8 mouse cellular contexts compared by ENCODE assay signal in the genomic region with DNA sequence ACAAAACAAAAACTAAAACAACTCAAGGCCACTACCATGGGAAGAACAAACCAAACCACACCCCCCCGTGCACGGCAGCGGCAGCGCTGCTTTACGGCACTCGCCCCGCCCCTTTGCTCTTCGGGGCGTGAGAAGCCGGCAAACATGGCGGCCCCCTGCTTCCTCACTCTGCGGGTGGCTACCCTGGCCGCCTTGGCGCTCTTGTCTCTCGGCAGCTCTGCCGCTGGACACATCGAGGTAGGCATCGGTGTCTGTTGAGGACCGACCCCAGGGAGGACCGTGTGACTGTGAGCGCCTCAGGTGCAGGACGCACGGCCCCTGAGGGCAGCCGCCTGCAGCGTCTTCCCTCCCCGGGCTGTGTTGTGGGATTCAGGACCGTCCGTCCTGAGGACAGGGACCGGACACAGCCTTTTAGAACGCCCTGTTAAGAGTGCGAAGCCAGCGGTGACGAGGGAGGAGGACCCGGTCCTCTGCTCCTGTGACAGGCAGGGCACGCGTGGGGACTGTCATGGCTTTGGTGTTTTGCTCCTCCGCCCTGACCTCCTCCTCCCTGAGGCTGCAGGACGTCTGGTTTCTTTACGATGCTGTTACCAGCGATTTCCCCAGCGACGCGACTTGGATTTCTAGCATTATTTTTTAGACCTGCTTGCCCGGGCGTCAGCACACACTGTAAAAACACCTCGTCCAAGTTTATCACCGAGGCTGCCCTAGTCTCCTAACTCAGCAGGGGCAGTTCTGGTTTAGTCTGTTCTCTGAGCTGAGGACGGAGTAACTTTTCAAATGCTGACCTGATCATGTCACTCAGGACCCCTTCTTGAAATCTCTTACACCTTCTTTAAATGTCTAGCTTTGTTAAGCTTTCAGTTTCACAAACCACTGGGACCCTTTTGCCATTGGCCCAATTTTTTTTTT. TPM values are rescaled to one million over a fixed set of nuclear protein-coding genes. Genes with fewer than 3 reads are reported as not detected.
DNase-seq lines count a peak whose midpoint lies in the region; ATAC-seq and TF ChIP-seq lines count a peak whose summit lies in the region.

Gene Pigk (plus strand): TSS at position 110 of the 912 bp plus-strand sequence.

- dilution Hi-C loops in CH12.LX (cut with MboI; ENCODE audit: extremely low pct_ligation_motif_present, extremely low pct_unique_long_range_greater_than_20kb, low sequenced_read_pairs), result no loop called here

- peak within 1 kb of the TSS; percentile 73 for H3K4me2 ChIP-seq in CH12.LX (ENCODE audit: insufficient read depth, low read depth, poor library complexity, severe bottlenecking)
- H3K4me2 ChIP-seq in forebrain, embryonic 12.5 days, result peak within 1 kb of the TSS; percentile 80
- peak within 1 kb of the TSS; percentile 90 for H3K4me2 ChIP-seq in heart, postnatal 0 days (ENCODE audit: low read depth, low read length)
- H3K4me2 ChIP-seq in liver, postnatal 0 days (ENCODE audit: low read depth, low read length), result peak within 1 kb of the TSS; percentile 88
- peak within 1 kb of the TSS; percentile 79 for H3K4me2 ChIP-seq in neural tube, embryonic 14.5 days (ENCODE audit: low read depth, low read length)

- no peak for TF ChIP-seq RAD21 in CH12.LX (IDR thresholded peaks at IDR 0.05; ENCODE audit: low read depth, low read length)

- peaks cover 7% of the 10 kb centered on the region for H3K79me2 ChIP-seq in CH12.LX (replicated peaks; ENCODE audit: control insufficient read depth, extremely low read depth, insufficient read depth, poor library complexity, severe bottlenecking)

- no peak for TF ChIP-seq CTCF in CH12.LX (conservative IDR thresholded peaks at IDR 0.05 in 1 of 2, IDR thresholded peaks at IDR 0.05 in 1 of 2; ENCODE audit: low read depth in 2 of 2, low read length in 2 of 2)
- no peak for TF ChIP-seq CTCF in heart, postnatal 0 days (IDR thresholded peaks at IDR 0.05; ENCODE audit: low read depth)
- TF ChIP-seq CTCF in liver, postnatal 0 days (IDR thresholded peaks at IDR 0.05; ENCODE audit: low read depth), result no peak

- H3K27ac ChIP-seq in CH12.LX (ENCODE audit: insufficient read depth, low read depth), result peak within 1 kb of the TSS; percentile 8
- peak within 1 kb of the TSS; percentile 31; the same call in 1 of the 2 replicates for H3K27ac ChIP-seq in forebrain, embryonic 12.5 days
- peak within 1 kb of the TSS; percentile 40 for H3K27ac ChIP-seq in heart, postnatal 0 days (ENCODE audit: low read depth)
- peak within 1 kb of the TSS; percentile 31; the same call in 1 of the 2 replicates for H3K27ac ChIP-seq in liver, postnatal 0 days (ENCODE audit: low read depth)
- H3K27ac ChIP-seq in neural tube, embryonic 14.5 days (ENCODE audit: low read depth, low read length), result peak within 1 kb of the TSS; percentile 57; the same call in 1 of the 2 replicates

- peak within 1 kb of the TSS; percentile 67 to 94 (median 87) for H3K4me3 ChIP-seq in CH12.LX (replicated peaks in 1 of 3; ENCODE audit: low read depth in 2 of 3, low read length in 2 of 3, poor library complexity in 1 of 3)
- H3K4me3 ChIP-seq in forebrain, embryonic 12.5 days (replicated peaks), result peak within 1 kb of the TSS; percentile 93
- H3K4me3 ChIP-seq in heart, postnatal 0 days (ENCODE audit: low read depth, low read length), result peak within 1 kb of the TSS; percentile 95
- H3K4me3 ChIP-seq in liver, postnatal 0 days (ENCODE audit: low read depth, low read length), result peak within 1 kb of the TSS; percentile 91
- peak within 1 kb of the TSS; percentile 99 for H3K4me3 ChIP-seq in neural tube, embryonic 14.5 days (ENCODE audit: low read depth, low read length)

- peak; percentile 92 for ATAC-seq in forebrain, embryonic 12.5 days (ENCODE audit: low FRiP score)
- ATAC-seq in heart, postnatal 0 days (ENCODE audit: insufficient read depth, low read depth), result peak; percentile 93
- peak; percentile 95 for ATAC-seq in liver, postnatal 0 days
- peak; percentile 91 for ATAC-seq in neural tube, embryonic 14.5 days (ENCODE audit: low read depth)

- peak within 1 kb of the TSS; percentile 88 for H3K9ac ChIP-seq in CH12.LX (ENCODE audit: insufficient read depth, low read depth)
- H3K9ac ChIP-seq in forebrain, embryonic 12.5 days, result peak within 1 kb of the TSS; percentile 89
- peak within 1 kb of the TSS; percentile 85 for H3K9ac ChIP-seq in heart, postnatal 0 days (replicated peaks; ENCODE audit: low read depth, low read length)
- H3K9ac ChIP-seq in liver, postnatal 0 days (replicated peaks), result peak within 1 kb of the TSS; percentile 87
- H3K9ac ChIP-seq in neural tube, embryonic 14.5 days (replicated peaks; ENCODE audit: low read depth, low read length), result peak within 1 kb of the TSS; percentile 95

- TF ChIP-seq POLR2A in CH12.LX (IDR thresholded peaks at IDR 0.05; ENCODE audit: low read depth, low read length), result peak; percentile 96

- DNase-seq in CH12.LX (ENCODE audit: extremely low read depth), result peak; percentile 96
- peak; percentile 87 for DNase-seq in c-Kit-positive CD71-positive TER-119-negative erythroid progenitor cells, embryonic 14.5 days (ENCODE audit: low read depth)
- peak; percentile 86 for DNase-seq in heart, postnatal 0 days (ENCODE audit: low spot score)
- DNase-seq in large intestine, adult 2 months (ENCODE audit: low read depth, low spot score), result peak; percentile 56
- peak; percentile 96 for DNase-seq in liver, postnatal 0 days
- DNase-seq in testis, postnatal 10 days (ENCODE audit: low spot score), result peak; percentile 98

- in situ Hi-C loops in CH12.LX (cut with MboI; ENCODE audit: low pct_ligation_motif_present, low pct_unique_long_range_greater_than_20kb, low sequenced_read_pairs), result loop anchor here (10.0 kb wide), 1 partner anchor 239 kb away; no protein-coding TSS in a partner anchor

- no peaks in the 10 kb centered on the region for H3K27me3 ChIP-seq in CH12.LX (replicated peaks)
- no peaks in the 10 kb centered on the region for H3K27me3 ChIP-seq in forebrain, embryonic 12.5 days
- no peaks in the 10 kb centered on the region for H3K27me3 ChIP-seq in heart, postnatal 0 days (ENCODE audit: control insufficient read depth, insufficient read depth, low read length)
- H3K27me3 ChIP-seq in liver, postnatal 0 days (ENCODE audit: insufficient read depth, low read length), result no peaks in the 10 kb centered on the region
- no peaks in the 10 kb centered on the region; the same call in 1 of the 2 replicates for H3K27me3 ChIP-seq in neural tube, embryonic 14.5 days (ENCODE audit: control insufficient read depth, insufficient read depth, low read length)

- H3K36me3 ChIP-seq in CH12.LX (replicated peaks in 1 of 2; ENCODE audit: control insufficient read depth in 1 of 2, insufficient read depth in 1 of 2, low read length in 1 of 2), result peaks cover 5 to 15% of the 10 kb centered on the region in 2 experiments
- H3K36me3 ChIP-seq in forebrain, embryonic 12.5 days (replicated peaks), result no peaks in the 10 kb centered on the region
- peaks cover 7% of the 10 kb centered on the region; the same call in 1 of the 2 replicates for H3K36me3 ChIP-seq in heart, postnatal 0 days (replicated peaks; ENCODE audit: control insufficient read depth, insufficient read depth, low read length)
- no peaks in the 10 kb centered on the region for H3K36me3 ChIP-seq in liver, postnatal 0 days (replicated peaks; ENCODE audit: insufficient read depth, low read length)
- no peaks in the 10 kb centered on the region for H3K36me3 ChIP-seq in neural tube, embryonic 14.5 days (ENCODE audit: control insufficient read depth, insufficient read depth, low read length)

- TF ChIP-seq EP300 in CH12.LX (IDR thresholded peaks at IDR 0.05; ENCODE audit: low read length), result no peak
- TF ChIP-seq EP300 in heart, postnatal 0 days (IDR thresholded peaks at IDR 0.05; ENCODE audit: low read depth), result no peak
- no peak for TF ChIP-seq EP300 in liver, postnatal 0 days (IDR thresholded peaks at IDR 0.05; ENCODE audit: low read depth)

- under 1% methylated on average over 46 of the region's 48 CpGs for WGBS in forebrain, embryonic 12.5 days
- under 1% methylated on average over 47 of the region's 48 CpGs for WGBS in heart, postnatal 0 days
- under 1% methylated on average over 48 of the region's 48 CpGs for WGBS in large intestine, adult 2 months
- under 1% methylated on average over 48 of the region's 48 CpGs for WGBS in liver, postnatal 0 days (ENCODE audit: insufficient replicate concordance)
- WGBS in neural tube, embryonic 14.5 days, result under 1% methylated on average over 48 of the region's 48 CpGs

- no peaks in the 10 kb centered on the region for H3K9me3 ChIP-seq in CH12.LX (replicated peaks; ENCODE audit: low read length)
- no peaks in the 10 kb centered on the region for H3K9me3 ChIP-seq in forebrain, embryonic 12.5 days
- no peaks in the 10 kb centered on the region for H3K9me3 ChIP-seq in heart, postnatal 0 days (replicated peaks; ENCODE audit: control insufficient read depth, low read length)
- H3K9me3 ChIP-seq in liver, postnatal 0 days (ENCODE audit: low read length), result no peaks in the 10 kb centered on the region
- no peaks in the 10 kb centered on the region for H3K9me3 ChIP-seq in neural tube, embryonic 14.5 days (ENCODE audit: control insufficient read depth, low read length)

- H3K4me1 ChIP-seq in CH12.LX (ENCODE audit: control insufficient read depth in 1 of 2, insufficient read depth in 2 of 2), result peaks cover 6 to 24% of the 10 kb centered on the region in 2 experiments
- peaks cover 13% of the 10 kb centered on the region for H3K4me1 ChIP-seq in forebrain, embryonic 12.5 days
- H3K4me1 ChIP-seq in heart, postnatal 0 days (ENCODE audit: control insufficient read depth, insufficient read depth), result no peaks in the 10 kb centered on the region; the same call in 1 of the 2 replicates
- peaks cover 6% of the 10 kb centered on the region; the same call in 1 of the 2 replicates for H3K4me1 ChIP-seq in liver, postnatal 0 days (ENCODE audit: insufficient read depth)
- H3K4me1 ChIP-seq in neural tube, embryonic 14.5 days (ENCODE audit: control insufficient read depth, insufficient read depth, low read length), result peaks cover 4% of the 10 kb centered on the region

TF ChIP-seq in CH12.LX, 34 proteins besides CTCF, POLR2A, EP300 and RAD21 (continues in another document):
- TF ChIP-seq USF1 (IDR thresholded peaks at IDR 0.05; ENCODE audit: low read depth, low read length) (no peak), IRF4 (IDR thresholded peaks at IDR 0.05; ENCODE audit: low read depth, low read length) (peak; percentile 38), SMC3 (IDR thresholded peaks at IDR 0.05; ENCODE audit: low read depth, low read length) (no peak; the same call in 1 of the 2 replicates), ELF1 (IDR thresholded peaks at IDR 0.05; ENCODE audit: low read depth, low read length) (peak; percentile 84)

RNA-seq across cellular contexts. Expression of gene Pigk, which starts in this region (rescaled TPM):
- total RNA-seq in CH12.LX (2012; rRNA removed) (56.4 and 62.0 TPM in 2 replicates), CH12.LX (2014; rRNA removed) (79.3 and 91.7 TPM in 2 replicates)
- 67.5 and 88.5 TPM in 2 replicates for polyA plus RNA-seq in CH12.LX (2012; ENCODE audit: insufficient read length, low read depth)
- polyA plus RNA-seq in forebrain, embryonic 12.5 days (2016; fragmentation: Nextera tagmentation; extraction: Ambion mirVana), result 32.5 and 34.1 TPM in 2 replicates
- 17.8 and 22.8 TPM in 2 replicates for total RNA-seq in heart, postnatal 0 days (2014; rRNA removed; ENCODE audit: low replicate concordance)
- 28.4 and 29.0 TPM in 2 replicates for polyA plus RNA-seq in heart, postnatal 0 days (2015; fragmentation: Nextera tagmentation; extraction: Ambion mirVana)
- 7.5 and 9.9 TPM in 2 replicates for polyA plus RNA-seq in large intestine, adult 2 months (2012; rRNA removed)
- 22.2 and 23.8 TPM in 2 replicates for polyA plus RNA-seq in liver, postnatal 0 days (2015; fragmentation: Nextera tagmentation; extraction: Ambion mirVana)
- polyA plus RNA-seq in neural tube, embryonic 14.5 days (2014; fragmentation: Nextera tagmentation; extraction: Ambion mirVana), result 50.3 and 52.5 TPM in 2 replicates

Comparison
In these comparisons a context has a peak if more than half of its experiments do, and no peak if none do; other contexts are left out.
1. Peak in every context shown above with its lines: DNase-seq, ATAC-seq, H3K4me3 ChIP-seq and H3K27ac ChIP-seq.